Comparison of ENCODE assay signal across 9 mouse cellular contexts in genomic region chr1:87852081-87852790, GRCm38 (mm10). TPM values are rescaled to one million over a fixed set of nuclear protein-coding genes. Genes with fewer than 3 reads are reported as not detected.
DNase-seq lines count a peak whose midpoint lies in the region; ATAC-seq and TF ChIP-seq lines count a peak whose summit lies in the region.
"Had no signal": no experiment of that assay in that cellular context is flagged by ENCODE, and none has a peak within 500 bp of the region (broad histone marks: within the 10 kb centered on the region; RNA-seq: fewer than 3 reads in every experiment).

No protein-coding gene starts in this region.

- no peak for TF ChIP-seq POLR2A in bone marrow, adult 2 months (IDR thresholded peaks at IDR 0.05; ENCODE audit: borderline replicate concordance, control insufficient read depth, low read depth, low read length)

- H3K9ac ChIP-seq in heart, embryonic 14.5 days (ENCODE audit: low read length): peak overlapping the region; percentile 93
- H3K9ac ChIP-seq in hindbrain, embryonic 12.5 days: no peak overlapping the region
- no peak overlapping the region; the same call in 1 of the 2 replicates for H3K9ac ChIP-seq in midbrain, embryonic 12.5 days (replicated peaks)

- H3K9me3 ChIP-seq in heart, embryonic 14.5 days (ENCODE audit: control insufficient read depth, low read length): no peaks in the 10 kb centered on the region
- no peaks in the 10 kb centered on the region for H3K9me3 ChIP-seq in hindbrain, embryonic 12.5 days (replicated peaks)
- H3K9me3 ChIP-seq in midbrain, embryonic 12.5 days: no peaks in the 10 kb centered on the region
- H3K9me3 ChIP-seq: G1E had no signal

- H3K27me3 ChIP-seq in heart, embryonic 14.5 days (ENCODE audit: control insufficient read depth, insufficient read depth, low read length): no peaks in the 10 kb centered on the region
- H3K27me3 ChIP-seq in hindbrain, embryonic 12.5 days: no peaks in the 10 kb centered on the region
- no peaks in the 10 kb centered on the region for H3K27me3 ChIP-seq in midbrain, embryonic 12.5 days

- H3K27ac ChIP-seq in heart, embryonic 14.5 days (replicated peaks in 1 of 2; ENCODE audit: control insufficient read depth in 1 of 2, insufficient read depth in 1 of 2, low read depth in 2 of 2, low read length in 2 of 2): peak overlapping the region in 1 of 2 experiments; percentile 27; a peak in 1 of 4 replicates
- peak overlapping the region; percentile 73 for H3K27ac ChIP-seq in bone marrow, adult 2 months (ENCODE audit: control insufficient read depth, insufficient read depth, low read depth, low read length, poor library complexity)
- no peak overlapping the region for H3K27ac ChIP-seq in hindbrain, embryonic 12.5 days
- no peak overlapping the region for H3K27ac ChIP-seq in midbrain, embryonic 12.5 days (replicated peaks)

- DNase-seq in heart, postnatal 36 days: no peak
- no peak for DNase-seq in left cerebral cortex, adult 8-10 months (ENCODE audit: low spot score in 2 of 2)
- DNase-seq in urinary bladder, postnatal 10 days (ENCODE audit: low spot score): no peak
- no peak for DNase-seq in frontal cortex, postnatal 25 days (ENCODE audit: low spot score in 2 of 2)

- WGBS in heart, embryonic 14.5 days: 59% methylated on average over 5 of the region's 5 CpGs
- WGBS in bone marrow, adult 2 months: 62% methylated on average over 5 of the region's 5 CpGs
- 56% methylated on average over 5 of the region's 5 CpGs for WGBS in hindbrain, embryonic 12.5 days
- WGBS in midbrain, embryonic 12.5 days: 45% methylated on average over 5 of the region's 5 CpGs

- intact Hi-C loops in heart, postnatal 36 days (cut with DNase I): loop anchor here (5.0 kb wide), 1 partner anchor 70 kb away; no protein-coding TSS in a partner anchor

- ATAC-seq in heart, embryonic 14.5 days (ENCODE audit: insufficient number of reproducible peaks, insufficient read depth, low FRiP score, low read depth): no peak
- no peak for ATAC-seq in hindbrain, embryonic 12.5 days (ENCODE audit: low FRiP score)
- no peak for ATAC-seq in midbrain, embryonic 12.5 days (ENCODE audit: low FRiP score, low read depth)

- H3K4me3 ChIP-seq in heart, embryonic 14.5 days (ENCODE audit: control insufficient read depth in 1 of 2, insufficient read depth in 1 of 2, low read depth in 1 of 2, low read length in 2 of 2): peak overlapping the region in 1 of 2 experiments; percentile 89; a peak in 2 of 4 replicates
- H3K4me3 ChIP-seq in bone marrow, adult 2 months (replicated peaks; ENCODE audit: control insufficient read depth, low read depth, low read length): no peak overlapping the region
- H3K4me3 ChIP-seq in hindbrain, embryonic 12.5 days: 0 out of 2 replicates have a peak overlapping the region, but pooled peaks have one; percentile 97
- H3K4me3 ChIP-seq in midbrain, embryonic 12.5 days: peak overlapping the region; percentile 78; the same call in 1 of the 2 replicates

- no peaks in the 10 kb centered on the region for H3K36me3 ChIP-seq in heart, embryonic 14.5 days (ENCODE audit: control insufficient read depth, insufficient read depth, low read length)
- no peaks in the 10 kb centered on the region for H3K36me3 ChIP-seq in hindbrain, embryonic 12.5 days
- H3K36me3 ChIP-seq in midbrain, embryonic 12.5 days: no peaks in the 10 kb centered on the region

- peak overlapping the region; percentile 98 for H3K4me2 ChIP-seq in heart, embryonic 14.5 days (ENCODE audit: low read length)
- H3K4me2 ChIP-seq in hindbrain, embryonic 12.5 days (replicated peaks): peak overlapping the region; percentile 84
- H3K4me2 ChIP-seq in midbrain, embryonic 12.5 days (replicated peaks): peak overlapping the region; percentile 94

- H3K4me1 ChIP-seq in heart, embryonic 14.5 days (ENCODE audit: control insufficient read depth in 2 of 2, insufficient read depth in 2 of 2, low read length in 2 of 2): peaks cover 17 to 30% of the 10 kb centered on the region in 2 experiments
- H3K4me1 ChIP-seq in bone marrow, adult 2 months (ENCODE audit: control insufficient read depth, insufficient read depth, low read length): peaks cover 9% of the 10 kb centered on the region; the same call in 1 of the 2 replicates
- peaks cover 26% of the 10 kb centered on the region for H3K4me1 ChIP-seq in hindbrain, embryonic 12.5 days
- peaks cover 23% of the 10 kb centered on the region for H3K4me1 ChIP-seq in midbrain, embryonic 12.5 days

- TF ChIP-seq CTCF in bone marrow, adult 2 months (IDR thresholded peaks at IDR 0.05; ENCODE audit: control insufficient read depth, insufficient read depth, low read length): no peak

RNA-seq across cellular contexts. Expression of gene Dgkd, which starts 0.9 kb away (rescaled TPM):
- polyA plus RNA-seq in heart, embryonic 14.5 days (2014; fragmentation: Nextera tagmentation; extraction: Ambion mirVana): 24.7 and 29.4 TPM in 2 replicates
- 10 to 100 TPM; 51.1 to 56.3 TPM for total RNA-seq in heart, postnatal 36 days (2021)
- 33.5 and 56.0 TPM in 2 replicates for polyA plus RNA-seq in bone marrow, adult 2 months (2011; ENCODE audit: insufficient read depth, insufficient read length, low replicate concordance, missing spikeins)
- polyA plus RNA-seq in hindbrain, embryonic 12.5 days (2016; fragmentation: Nextera tagmentation; extraction: Ambion mirVana): 37.0 and 39.1 TPM in 2 replicates
- 39.2 and 41.7 TPM in 2 replicates for polyA plus RNA-seq in midbrain, embryonic 12.5 days (2016; fragmentation: Nextera tagmentation; extraction: Ambion mirVana)
- total RNA-seq in left cerebral cortex, adult 8-10 months (2022): 10 to 100 TPM; 83.1 to 97.4 (median 89.4) TPM

RNA-seq across cellular contexts. Expression of gene Sag, which starts 48.8 kb away (rescaled TPM):
- 0.97 and 1.1 TPM in 2 replicates for polyA plus RNA-seq in heart, embryonic 14.5 days (2014; fragmentation: Nextera tagmentation; extraction: Ambion mirVana)
- total RNA-seq in heart, postnatal 36 days (2021): under 1 TPM; 0.19 to 0.44 TPM
- polyA plus RNA-seq in bone marrow, adult 2 months (2011; ENCODE audit: insufficient read depth, insufficient read length, low replicate concordance, missing spikeins): 4.0 and 7.0 TPM in 2 replicates
- polyA plus RNA-seq in hindbrain, embryonic 12.5 days (2016; fragmentation: Nextera tagmentation; extraction: Ambion mirVana): 2.4 and 2.5 TPM in 2 replicates
- polyA plus RNA-seq in midbrain, embryonic 12.5 days (2016; fragmentation: Nextera tagmentation; extraction: Ambion mirVana): 2.8 and 3.0 TPM in 2 replicates
- total RNA-seq in left cerebral cortex, adult 8-10 months (2022): 1 to 10 TPM; 1.7 to 2.4 (median 1.9) TPM
- polyA plus RNA-seq: G1E had no signal
